Mouse (Mus musculus): ENCODE data around the gene Mgme1.

Gene Mgme1

DNA sequence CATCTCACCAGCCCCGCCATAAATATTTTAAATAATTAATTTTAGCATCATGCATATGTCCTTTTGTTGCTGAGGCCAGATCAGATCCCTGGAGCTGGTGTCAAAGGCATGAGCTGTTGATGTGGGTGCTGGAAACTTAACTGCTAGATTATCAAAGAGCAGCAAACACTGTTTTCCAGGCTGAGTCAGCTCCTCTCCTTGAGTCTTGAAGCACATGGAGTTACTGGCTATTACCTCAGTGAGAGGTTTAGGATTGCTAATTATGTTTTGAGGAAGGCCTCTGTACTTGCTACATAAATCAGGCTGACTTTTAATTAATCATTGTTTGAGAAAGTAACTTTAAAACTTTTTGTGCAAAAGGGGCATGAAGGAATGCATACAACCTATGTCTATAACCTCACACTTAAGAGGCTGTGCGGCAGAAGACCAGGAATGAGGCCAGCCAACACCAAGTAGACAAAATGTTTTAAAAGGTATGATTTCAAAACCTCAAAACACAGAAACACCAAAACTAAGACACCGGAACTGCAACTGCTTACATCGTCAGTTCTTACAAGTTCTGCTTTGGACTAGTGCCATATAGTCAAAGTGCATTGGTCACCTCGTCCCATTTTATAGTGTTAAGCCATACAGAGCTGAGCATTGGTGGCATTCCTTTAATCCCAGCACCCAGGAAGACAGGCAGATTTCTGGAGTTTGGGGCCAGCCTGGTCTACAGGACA is 5.9 kb upstream of the Mgme1 start:
- DNase-seq = no peak

DNA sequence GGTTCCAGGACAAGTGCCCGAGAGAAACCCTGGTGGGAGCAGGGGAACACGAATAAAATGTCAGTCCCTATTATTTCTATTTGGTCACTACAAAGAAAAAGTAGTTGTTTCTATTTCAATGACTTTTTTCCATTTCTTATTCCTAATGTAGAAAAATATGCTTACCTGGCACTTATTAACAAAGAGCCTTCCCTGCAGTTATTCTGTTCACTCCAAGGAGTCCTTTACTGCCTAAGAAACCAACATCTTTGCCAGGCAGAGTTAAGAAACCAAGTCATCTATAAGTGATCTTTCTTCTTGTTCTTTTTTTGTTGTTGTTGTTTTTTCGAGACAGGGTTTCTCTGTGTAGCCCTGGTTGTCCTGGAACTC is 5.4 kb upstream of the Mgme1 start:
- no peak for DNase-seq

DNA sequence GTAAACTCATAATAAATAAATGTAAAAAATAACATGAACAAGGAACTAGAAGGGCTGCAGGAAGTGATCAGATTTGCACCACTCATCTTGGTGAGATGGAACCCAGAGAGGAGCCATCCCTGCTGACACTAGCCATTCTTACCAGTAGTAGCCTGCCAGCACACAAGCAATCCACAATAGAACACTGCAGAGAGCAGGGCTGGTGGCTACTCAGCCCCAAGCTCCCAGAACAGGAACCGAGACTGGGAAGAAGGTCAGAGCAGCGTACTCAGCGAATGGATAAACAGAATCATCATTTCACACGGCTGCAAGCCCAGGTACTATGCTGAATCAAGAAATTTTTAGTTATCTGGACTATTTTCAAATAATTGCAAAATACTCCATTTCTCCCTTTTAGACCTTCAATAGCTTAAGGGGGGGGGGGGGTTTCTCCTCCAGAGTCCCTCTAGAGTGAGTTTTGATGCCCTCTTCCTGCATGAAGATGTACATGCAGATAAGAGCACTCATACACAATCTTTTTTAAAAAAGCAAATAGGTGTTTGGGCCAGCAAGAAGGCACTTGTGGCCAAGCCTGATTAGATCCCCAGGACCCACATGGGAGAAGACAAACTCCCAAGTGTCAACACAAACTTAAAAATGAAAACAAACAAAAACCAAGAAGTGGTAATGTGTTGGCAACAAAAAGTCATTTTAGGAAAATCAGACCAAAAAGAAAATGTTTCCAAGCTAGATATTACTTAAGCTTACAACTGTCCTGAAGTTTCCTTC is 4.4 kb upstream of the Mgme1 start:
- no peak for DNase-seq

DNA sequence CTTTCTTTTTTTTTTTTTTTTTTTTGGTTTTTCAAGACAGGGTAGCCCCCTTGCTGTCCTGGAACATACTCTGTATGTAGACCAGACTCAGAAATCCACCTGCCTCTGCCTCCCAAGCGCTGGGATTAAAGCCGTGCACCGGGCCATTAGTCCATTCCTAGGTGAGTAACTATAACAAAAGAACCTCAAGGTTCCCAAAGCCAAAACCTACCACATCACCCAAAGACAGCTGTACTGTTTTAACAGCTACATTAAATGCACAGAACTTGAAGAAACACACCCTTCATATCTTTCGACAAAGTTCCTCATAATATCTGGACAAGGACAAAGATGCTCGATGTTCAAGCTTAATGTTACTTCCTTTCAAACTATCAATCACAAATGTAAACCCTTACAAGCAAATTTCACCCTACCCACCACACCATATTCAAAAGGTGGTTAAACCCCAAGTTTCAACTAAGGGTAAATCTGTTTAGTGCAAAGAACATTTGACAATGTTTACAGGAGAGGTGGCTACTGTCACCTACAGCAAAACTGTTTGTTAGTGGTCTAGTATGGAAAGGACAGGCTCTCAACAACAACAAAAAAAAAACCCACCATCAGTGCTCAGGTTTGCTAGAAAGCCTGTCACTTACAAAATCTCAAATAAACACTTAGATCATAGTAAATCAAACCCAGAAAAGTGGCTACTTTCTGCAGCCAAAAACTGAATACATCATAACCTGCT is 3.3 kb upstream of the Mgme1 start:
- no peak for DNase-seq

DNA sequence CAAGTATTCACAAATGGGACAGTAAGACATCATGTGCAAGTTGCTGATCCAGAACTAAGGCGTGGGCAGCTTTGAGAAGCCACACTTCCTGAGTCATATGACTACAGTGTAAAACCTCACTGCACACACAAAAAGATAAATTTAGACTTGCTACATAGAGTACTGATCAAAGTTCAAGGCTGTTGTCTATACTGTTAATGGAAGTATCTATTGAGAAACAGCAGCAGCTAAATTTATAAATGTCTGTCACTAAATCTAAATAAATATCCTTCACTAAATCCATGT is 2.8 kb upstream of the Mgme1 start:
- no peak for DNase-seq

DNA sequence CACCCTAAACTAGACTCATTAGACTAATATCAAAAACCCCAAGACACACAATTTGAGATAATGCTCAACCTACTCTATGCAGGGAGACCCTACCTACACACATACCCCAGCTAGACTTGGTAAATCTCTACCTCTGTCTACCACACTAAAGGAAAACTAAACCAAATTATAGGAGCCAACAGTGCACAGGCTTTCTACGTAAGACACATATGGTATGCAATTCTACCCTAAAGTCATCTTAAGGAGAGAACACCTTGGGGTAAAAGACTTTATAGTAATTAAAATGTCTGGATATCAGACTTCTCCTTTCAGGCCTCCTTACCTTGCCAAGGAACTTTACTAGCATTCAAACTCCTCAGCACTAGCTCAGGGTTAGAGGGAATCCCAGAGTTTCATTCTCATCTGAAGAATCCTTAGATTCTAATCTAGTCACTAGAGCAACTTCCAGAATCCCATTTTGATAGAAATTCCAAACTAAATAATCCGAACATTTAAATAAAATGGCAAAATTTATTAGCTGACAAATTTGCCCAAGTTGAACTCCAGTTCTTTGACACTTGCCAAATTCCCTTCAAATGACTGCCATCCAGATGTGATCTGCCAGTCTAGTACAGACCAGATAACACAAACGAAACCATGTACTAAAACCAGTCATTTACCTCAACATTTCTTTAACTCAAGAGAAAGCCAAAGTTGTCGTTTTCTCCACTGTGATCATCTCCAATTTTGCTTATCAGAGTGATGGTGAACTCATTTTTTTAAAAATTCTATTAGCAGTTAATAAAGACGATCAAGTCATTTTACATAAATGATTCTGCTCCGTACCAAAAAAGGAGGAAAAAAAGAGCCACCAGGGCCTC is 1.8 kb upstream of the Mgme1 start:
- DNase-seq = no peak

DNA sequence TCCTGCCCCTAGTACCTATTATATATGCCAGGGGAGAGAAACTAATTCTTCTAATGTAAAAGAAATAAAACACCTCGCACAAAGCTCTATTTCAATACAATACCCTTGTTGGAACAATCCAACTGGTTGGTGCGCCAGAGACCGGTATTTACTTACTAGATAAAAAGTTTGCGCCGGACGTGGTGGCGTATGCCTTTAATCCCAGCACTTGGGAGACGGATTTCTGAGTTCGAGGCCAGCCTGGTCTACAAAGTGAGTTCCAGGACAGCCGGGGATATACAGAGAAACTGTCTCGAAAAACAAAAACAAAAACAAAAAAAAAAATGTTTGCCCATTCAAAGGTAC is 1.2 kb upstream of the Mgme1 start:
- DNase-seq = no peak

DNA sequence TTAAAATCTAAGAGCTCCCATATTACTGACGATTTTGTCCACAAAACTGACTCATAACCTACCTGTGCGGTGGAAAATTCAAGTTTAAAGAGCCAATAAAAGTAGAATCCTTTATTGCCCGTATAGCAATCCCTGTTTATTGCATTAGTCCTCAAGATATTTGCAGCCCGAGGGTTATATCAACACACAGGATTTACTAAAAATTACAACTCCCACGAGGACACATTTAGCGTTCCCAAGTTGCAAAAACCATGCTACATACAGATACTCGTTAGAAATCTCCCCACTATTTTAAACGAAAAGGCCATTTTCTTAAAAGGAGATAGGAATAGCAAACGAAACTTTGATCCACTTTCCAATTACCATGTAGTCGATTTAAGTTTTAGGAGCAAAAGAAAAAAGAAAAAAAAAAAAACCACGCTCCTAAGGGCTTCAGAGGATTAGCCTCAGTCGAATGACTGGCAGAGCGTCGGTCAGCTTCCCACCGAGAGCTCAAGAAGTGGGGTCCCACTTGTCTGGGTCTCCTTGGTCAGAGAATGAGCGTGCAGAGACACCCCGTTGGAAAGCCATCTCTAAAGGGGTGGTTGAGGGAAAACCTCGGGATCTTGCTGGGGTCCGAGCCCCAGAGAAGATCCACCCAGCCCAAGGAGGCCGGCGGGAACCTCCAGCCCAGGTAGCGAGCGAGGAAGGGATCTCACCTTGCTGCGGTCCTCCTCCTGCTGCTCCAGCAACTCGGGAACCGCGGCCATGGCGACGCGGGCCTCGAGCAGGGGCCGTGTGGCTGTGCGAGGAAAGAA is 586 bp upstream of the Mgme1 start:
- DNase-seq = no peak

DNA sequence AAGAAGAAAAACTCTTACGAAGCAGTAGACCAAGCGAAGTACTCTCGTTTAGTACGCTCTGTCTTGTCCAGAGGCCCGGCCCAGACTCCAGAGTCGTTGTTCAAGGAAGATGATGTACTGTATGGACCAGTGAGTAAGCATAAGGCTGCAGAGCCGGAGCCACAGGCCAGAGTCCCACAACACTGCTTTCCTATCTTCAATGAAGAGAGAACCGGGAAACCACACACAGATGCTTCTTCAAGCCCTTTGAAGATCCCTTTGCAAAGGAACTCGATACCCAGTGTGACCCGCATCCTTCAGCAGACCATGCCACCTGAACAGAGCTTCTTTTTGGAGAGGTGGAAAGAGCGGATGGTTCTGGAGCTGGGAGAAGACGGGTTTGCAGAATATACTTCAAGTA is 1.6 kb downstream of the Mgme1 start:
- DNase-seq = no peak

DNA sequence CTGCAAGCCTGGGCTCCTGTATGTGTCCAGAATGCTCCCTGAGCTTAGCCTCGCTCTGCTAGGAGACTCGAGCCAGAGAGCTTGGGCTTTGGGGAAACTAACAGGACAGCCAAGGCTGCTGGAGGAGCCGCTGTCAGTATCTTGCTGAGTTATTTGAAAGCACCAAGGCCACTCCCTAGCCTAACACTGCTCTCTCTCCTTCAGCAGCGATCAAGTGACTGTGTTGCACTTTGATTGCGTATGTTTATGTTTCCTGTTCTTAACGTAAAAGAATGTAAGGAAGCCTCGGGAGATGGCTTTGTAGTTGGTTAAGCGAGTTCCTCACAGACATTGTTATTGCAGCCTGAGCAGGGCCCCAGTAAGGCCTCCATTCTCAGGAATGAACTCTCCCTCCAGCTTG is 4.3 kb downstream of the Mgme1 start:
- DNase-seq = no peak

DNA sequence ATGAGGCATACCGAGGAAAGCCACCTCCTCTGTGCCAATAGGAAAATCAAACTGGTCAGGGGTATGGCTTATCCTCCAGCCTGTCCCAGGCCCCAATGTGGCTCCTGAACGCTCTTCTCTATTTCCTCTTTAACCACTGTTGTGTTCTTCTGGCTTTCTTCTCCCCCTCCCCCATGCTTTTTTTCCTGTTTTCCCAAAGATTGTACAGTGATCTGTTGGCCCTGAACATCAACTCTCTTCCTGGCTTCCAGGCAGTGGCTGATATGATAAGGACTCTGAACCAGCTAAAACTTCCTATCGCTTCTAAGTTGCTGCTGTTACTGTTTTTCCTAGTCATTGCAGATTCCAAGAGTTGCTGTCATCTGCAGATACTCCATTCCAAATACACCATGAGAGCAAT is 6.4 kb downstream of the Mgme1 start:
- DNase-seq = no peak

DNA sequence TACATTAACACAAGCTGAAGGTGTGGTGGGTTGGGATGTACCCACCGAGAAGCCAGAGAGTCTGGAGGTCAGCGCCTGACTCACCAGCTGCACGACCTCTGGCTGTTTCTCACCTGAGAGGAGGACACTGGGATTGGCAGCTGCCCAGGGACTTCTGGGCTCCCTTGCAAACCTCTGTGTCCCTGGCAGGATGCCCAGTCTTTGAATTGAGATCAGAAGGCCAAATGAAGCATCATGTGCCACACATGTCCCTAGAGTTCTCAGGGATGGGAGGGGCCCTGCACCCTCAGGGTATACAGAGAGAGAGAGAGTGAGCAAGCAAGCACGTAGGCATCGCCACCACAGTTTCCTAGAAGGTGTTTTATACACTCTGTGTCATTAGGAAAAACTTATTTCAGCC is 9.3 kb downstream of the Mgme1 start:
- peak; percentile 14 to 15 for DNase-seq

DNA sequence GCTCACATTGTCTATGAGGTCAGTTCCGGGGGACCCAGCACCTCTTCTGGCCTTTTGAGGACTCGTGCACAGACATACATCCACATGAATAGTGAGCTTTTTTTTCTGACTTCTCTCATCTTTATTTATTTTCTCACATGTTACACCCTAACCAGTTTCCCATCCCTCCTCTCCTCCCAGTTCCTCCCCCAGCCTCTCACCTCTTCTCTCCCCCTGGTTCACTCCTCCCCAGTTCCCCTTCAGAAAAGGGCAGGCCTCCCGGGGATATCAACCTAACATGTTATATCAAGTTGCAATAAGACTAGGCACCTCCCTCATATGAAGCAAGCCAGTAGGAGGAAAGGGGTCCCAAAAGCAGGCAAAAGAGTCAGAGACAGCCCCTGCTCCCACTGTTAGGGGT is 10.1 kb downstream of the Mgme1 start:
- no peak for DNase-seq

DNA sequence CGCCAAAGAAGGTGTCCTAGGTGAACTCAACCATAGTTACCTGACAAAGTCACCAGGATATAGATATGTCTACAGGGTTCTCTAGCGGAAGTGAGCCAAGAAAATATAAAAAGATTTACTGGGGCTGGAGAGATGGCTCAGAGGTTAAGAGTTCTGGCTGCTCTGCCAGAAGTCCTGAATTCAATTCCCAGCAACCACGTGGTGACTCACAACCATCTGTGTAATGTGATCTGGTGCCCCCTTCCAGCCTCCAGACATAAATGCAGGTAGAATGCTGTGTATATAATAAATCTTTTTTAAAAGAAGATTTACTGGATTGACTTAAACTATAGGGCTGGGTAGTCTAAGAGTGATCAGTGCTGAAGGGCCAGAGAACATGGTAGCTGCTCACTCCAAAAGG is 11.0 kb downstream of the Mgme1 start:
- DNase-seq = no peak

DNA sequence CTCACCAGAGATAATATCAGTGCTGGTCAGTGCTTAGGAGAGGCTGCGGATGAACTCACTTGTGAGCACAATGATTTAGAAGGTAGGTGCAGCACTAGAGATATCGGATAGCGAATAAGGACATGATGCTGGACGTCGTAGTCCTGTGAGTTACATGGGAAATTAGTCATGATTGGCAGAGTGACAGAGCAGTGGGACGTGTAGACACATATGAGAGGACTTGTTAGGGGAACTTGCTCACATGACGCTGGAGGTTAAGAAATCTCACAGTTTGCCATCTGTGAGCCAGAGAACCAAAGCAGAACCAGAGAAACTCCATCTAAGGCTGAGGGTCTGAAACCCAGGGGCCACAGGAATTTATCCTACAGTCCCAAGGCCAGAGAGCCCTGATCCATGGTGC is 19.9 kb downstream of the Mgme1 start:
- DNase-seq = no peak

DNA sequence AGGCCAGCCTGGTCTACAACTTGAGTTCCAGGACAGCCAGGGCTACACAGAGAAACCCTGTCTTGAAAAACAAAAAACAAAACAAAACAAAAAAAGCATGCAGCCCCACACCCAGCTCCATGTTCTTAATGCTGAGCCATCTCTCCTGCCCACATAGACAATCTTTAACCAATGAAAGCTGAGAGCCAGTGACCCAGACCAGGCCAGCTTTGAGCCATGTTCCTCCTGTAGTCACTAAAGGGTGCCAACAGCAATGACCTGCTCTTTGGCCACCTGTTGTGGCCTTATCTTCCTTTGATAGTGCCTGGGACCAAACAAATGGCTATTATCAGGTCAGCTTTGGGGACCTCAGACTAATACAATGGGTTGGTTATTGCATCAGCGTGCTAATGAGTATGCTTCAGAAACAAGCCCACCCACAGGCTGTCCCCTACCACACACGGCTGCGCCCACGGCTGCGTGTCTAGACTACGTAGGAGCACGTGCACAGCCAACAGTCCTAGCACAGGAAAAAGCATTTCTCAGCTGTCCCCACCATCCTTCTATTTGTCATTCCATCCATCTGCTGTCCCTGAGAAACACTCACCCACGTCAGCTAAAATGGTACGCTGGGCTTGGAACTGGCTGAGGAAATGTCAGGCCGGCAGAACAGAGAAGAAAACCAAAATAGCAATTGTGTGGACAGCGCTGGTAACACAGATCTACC is 21.3 kb downstream of the Mgme1 start:
- no peak for DNase-seq

DNA sequence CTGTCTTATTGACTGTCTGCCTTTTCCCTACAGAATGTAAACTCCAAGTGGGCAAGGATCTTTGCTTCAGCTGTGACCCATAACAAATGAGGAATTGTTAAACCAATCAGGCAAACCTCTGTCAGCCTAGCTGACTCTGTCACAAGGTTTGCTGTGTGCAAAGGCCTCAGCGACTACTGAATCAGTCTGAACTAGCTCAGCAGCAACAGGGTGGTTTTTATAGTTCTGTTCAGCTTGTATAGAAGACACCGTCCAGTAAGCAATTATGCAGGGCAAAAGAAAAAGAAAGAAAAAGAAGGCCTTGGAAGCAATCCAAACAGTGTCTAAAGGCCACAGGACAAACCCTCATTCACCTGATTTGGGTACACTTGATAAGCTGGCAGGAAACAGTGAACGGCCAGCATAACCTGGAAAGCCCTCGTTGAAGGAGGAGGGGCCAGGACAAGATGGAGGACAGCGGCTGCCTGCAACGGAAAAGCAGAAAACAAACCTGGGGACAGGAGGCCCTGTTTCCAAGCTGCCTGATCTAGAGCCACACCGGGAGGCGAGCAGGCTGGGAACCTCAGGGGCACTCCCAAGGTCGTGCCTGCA is 24.8 kb downstream of the Mgme1 start:
- no peak for DNase-seq

DNA sequence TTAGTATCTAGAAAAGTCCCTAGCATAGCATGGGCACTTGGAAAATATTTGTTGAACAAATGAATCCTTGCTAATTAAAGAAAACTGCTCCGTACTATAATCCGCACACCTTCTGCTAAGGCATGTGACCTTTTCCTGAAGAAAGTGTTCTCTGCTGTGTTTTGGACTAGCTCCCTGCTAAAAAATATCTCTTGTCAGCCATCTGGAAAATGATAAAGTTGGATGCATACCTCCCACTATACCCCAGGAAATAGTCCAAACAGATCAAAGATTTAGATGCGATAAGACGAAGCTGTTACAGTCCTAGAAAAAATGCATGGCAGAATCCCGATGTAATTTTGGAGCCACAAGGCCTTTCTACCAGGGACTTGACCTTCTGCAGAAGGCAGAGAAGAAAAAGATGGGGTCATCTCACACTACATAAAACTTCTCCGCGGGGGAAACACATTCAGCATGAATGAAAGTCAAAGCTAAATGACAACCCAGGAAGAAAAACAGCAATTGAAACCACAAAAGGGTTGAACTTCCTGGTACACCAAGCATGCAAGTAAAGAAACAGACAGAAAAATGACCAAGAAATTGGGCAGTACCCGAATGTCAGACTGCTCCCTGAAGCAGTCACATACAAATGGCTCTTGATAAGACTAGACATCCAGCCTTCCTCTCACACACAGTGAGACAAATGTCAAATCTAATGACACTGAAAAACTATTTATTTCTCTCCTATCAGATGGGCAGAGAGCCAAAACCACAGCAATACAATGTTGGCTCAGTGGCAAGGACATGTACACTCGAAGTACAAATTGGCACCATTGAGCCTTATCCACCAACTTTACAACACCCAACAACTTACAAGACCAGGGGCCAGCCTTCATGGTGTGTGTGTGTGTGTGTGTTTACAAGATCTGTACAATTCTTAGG is 29.5 kb downstream of the Mgme1 start:
- DNase-seq = no peak

DNA sequence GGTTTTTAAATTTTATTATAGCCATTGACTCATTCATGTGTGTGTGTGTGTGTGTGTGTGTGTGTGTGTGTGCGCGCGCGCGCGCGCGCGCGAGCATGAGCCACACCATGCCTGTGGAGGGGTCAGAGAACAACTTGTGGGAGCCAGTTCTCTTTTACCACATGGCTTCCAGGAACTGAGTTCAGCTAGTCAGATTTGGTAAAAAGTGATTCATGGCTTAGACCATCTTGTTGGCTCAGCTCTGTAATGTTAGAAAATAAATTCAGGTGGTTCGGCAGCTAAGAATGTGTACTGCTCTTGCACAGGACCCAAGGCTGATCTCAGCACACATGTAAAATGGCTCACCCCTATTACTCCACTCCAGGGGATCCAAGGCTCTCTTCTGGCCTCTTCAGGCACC is 30.6 kb downstream of the Mgme1 start:
- DNase-seq = no peak

DNA sequence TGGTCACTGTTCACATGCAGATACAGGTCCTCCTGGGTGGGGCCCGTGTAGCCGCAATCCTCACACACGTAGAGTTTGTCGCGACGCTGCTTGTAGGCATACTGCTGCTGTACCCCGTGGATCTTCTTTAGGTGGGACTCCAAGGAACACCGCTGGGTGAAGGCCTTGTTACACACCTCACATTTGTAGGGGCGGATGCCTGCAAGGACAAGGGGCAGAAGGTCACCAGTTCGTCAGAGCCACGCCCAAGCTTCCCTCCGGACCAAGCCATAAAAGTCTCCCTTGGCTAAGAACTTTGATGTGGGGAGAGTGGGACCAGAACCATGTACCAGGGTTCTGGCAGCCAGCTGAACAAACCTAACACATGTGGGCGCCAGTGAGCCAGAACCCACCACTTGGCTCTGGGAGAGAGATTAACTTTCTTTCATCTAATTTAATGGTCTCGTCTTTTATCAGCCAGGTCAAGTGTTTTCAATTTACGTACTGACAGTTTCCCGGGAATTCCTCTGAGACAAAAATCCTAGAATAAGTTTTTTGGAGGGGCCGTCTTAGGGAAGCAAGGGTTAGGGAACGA is 35.3 kb downstream of the Mgme1 start:
- no peak for DNase-seq
